8 mouse cellular contexts compared by ENCODE assay signal in the genomic region with DNA sequence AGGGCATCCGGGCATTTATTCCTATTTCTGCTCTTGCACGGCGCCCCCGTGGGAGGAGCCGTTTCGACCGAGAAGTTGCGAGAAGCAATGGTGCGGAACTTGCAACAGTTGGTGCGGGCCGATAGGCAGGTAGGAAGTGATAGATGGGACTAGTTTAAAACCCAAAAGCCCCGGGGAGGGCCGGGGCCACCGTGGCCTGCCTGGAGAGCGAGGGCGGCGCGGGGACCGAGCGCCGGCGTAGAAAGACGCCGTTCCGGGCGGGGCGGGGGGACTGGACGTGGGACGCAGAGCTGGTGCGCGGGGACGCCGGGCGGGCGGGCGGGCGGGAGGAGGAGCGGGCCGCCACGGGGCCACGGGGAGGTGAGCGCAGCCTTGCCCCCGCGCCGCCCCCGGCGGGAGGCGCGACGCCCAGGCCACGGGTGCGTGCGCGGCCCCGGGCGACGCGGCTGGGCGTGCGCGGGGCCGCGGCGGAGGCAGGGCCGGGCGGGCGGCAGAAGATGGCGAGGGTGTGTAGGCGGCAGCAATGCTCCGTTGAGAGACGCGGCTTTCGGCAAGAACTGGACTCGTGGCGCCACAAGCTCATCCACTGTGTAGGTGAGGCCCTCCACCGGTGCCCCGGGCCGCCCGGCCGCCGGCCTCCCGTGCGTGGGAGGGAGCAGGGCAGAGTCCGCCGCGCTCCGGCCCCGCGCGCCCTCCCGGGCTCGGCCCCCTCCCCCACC. TPM values are rescaled to one million over a fixed set of nuclear protein-coding genes. Genes with fewer than 3 reads are reported as not detected.
DNase-seq lines count a peak whose midpoint lies in the region; ATAC-seq and TF ChIP-seq lines count a peak whose summit lies in the region.

Gene Lcor (plus strand): TSS at position 448 of the 719 bp plus-strand sequence.

- H3K4me1 ChIP-seq in embryonic fibroblast, embryonic 13.5 days (ENCODE audit: control insufficient read depth, insufficient read depth, low read length): 0 out of 2 replicates have a peak, but pooled peaks cover 2% of the 10 kb centered on the region
- peaks cover 6% of the 10 kb centered on the region; the same call in 1 of the 2 replicates for H3K4me1 ChIP-seq in heart, embryonic 11.5 days (ENCODE audit: control insufficient read depth, insufficient read depth, low read length)
- H3K4me1 ChIP-seq in kidney, embryonic 16.5 days (ENCODE audit: insufficient read depth, low read length): peaks cover 28% of the 10 kb centered on the region
- H3K4me1 ChIP-seq in liver, adult 2 months (ENCODE audit: control insufficient read depth, insufficient read depth, low read length): peaks cover 17% of the 10 kb centered on the region

- peak; percentile 87 for TF ChIP-seq POLR2A in embryonic fibroblast, embryonic 13.5 days (IDR thresholded peaks at IDR 0.05; ENCODE audit: low read depth, low read length)
- TF ChIP-seq POLR2A in liver, adult 2 months (IDR thresholded peaks at IDR 0.05; ENCODE audit: extremely low read depth, insufficient read depth, low read length): peak; percentile 65; the same call in 1 of the 2 replicates
- TF ChIP-seq POLR2A in myocyte (IDR thresholded peaks at IDR 0.05; ENCODE audit: insufficient read length, low read depth): peak; percentile 88

- H3K36me3 ChIP-seq in C2C12 (ENCODE audit: control insufficient read depth, insufficient read depth): peaks cover 6% of the 10 kb centered on the region
- H3K36me3 ChIP-seq in heart, embryonic 11.5 days (ENCODE audit: control insufficient read depth, insufficient read depth, low read length): no peaks in the 10 kb centered on the region
- no peaks in the 10 kb centered on the region for H3K36me3 ChIP-seq in kidney, embryonic 16.5 days (ENCODE audit: insufficient read depth, low read length)
- H3K36me3 ChIP-seq in liver, adult 2 months (ENCODE audit: control insufficient read depth, insufficient read depth, low read length): no peaks in the 10 kb centered on the region
- peaks cover 3% of the 10 kb centered on the region for H3K36me3 ChIP-seq in myocyte (ENCODE audit: control insufficient read depth, insufficient read depth)

- peak; percentile 89 for DNase-seq in brain, adult 2 months (ENCODE audit: low read depth, low spot score)
- DNase-seq in liver, adult 2 months (ENCODE audit: extremely low read depth, low read depth, low spot score): peak; percentile 59
- DNase-seq in spleen, postnatal 4 days (ENCODE audit: low spot score in 2 of 2): peak; percentile 83 to 91

- H3K79me3 ChIP-seq in C2C12 (ENCODE audit: low read depth): peaks cover 40% of the 10 kb centered on the region

- H3K79me2 ChIP-seq in C2C12 (ENCODE audit: control insufficient read depth, insufficient read depth) (peaks cover 44% of the 10 kb centered on the region), myocyte (ENCODE audit: control insufficient read depth, insufficient read depth) (peaks cover 41% of the 10 kb centered on the region)
- peaks cover 19% of the 10 kb centered on the region for H3K79me2 ChIP-seq in liver, adult 2 months (ENCODE audit: control insufficient read depth, insufficient read depth, low read length)

- H3K9ac ChIP-seq in heart, embryonic 11.5 days (ENCODE audit: low read depth, low read length): peak within 1 kb of the TSS; percentile 94
- H3K9ac ChIP-seq in kidney, embryonic 16.5 days (replicated peaks; ENCODE audit: low read length): peak within 1 kb of the TSS; percentile 89
- H3K9ac ChIP-seq in liver, adult 2 months (ENCODE audit: low read depth, low read length): peak within 1 kb of the TSS; percentile 97

- H3K27ac ChIP-seq in embryonic fibroblast, embryonic 13.5 days (ENCODE audit: insufficient read depth, low read length): peak within 1 kb of the TSS; percentile 88
- peak within 1 kb of the TSS; percentile 98 for H3K27ac ChIP-seq in heart, embryonic 11.5 days (ENCODE audit: low read depth, low read length)
- peak within 1 kb of the TSS; percentile 99 for H3K27ac ChIP-seq in kidney, embryonic 16.5 days (ENCODE audit: low read length)
- H3K27ac ChIP-seq in liver, adult 2 months (replicated peaks; ENCODE audit: insufficient read depth, low read depth, low read length): peak within 1 kb of the TSS; percentile 97

- H3ac ChIP-seq in C2C12 (ENCODE audit: control insufficient read depth, insufficient read length, low read depth) (peak within 1 kb of the TSS; percentile 95), myocyte (ENCODE audit: control insufficient read depth, insufficient read length) (peak within 1 kb of the TSS; percentile 96)

- under 1% methylated on average over 69 of the region's 92 CpGs for WGBS in heart, embryonic 11.5 days (ENCODE audit: insufficient replicate concordance)
- under 1% methylated on average over 56 of the region's 92 CpGs for WGBS in kidney, embryonic 16.5 days
- WGBS in liver, adult 2 months: 2% methylated on average over 89 of the region's 92 CpGs

- peak within 1 kb of the TSS; percentile 82 for H3K4me3 ChIP-seq in C2C12 (ENCODE audit: insufficient read depth, poor library complexity, severe bottlenecking)
- peak within 1 kb of the TSS; percentile 95 for H3K4me3 ChIP-seq in embryonic fibroblast, embryonic 13.5 days (ENCODE audit: insufficient read depth, low read length)
- peak within 1 kb of the TSS; percentile 88 for H3K4me3 ChIP-seq in heart, embryonic 11.5 days (ENCODE audit: low read depth, low read length)
- H3K4me3 ChIP-seq in kidney, embryonic 16.5 days (ENCODE audit: low read length): peak within 1 kb of the TSS; percentile 92
- peak within 1 kb of the TSS; percentile 98 for H3K4me3 ChIP-seq in liver, adult 2 months (ENCODE audit: insufficient read depth, low read depth, low read length)
- H3K4me3 ChIP-seq in myocyte: peak within 1 kb of the TSS; percentile 77

- H3K27me3 ChIP-seq in C2C12 (ENCODE audit: control insufficient read depth, insufficient read depth, insufficient read length) (no peaks in the 10 kb centered on the region), myocyte (ENCODE audit: control insufficient read depth, insufficient read depth, insufficient read length) (no peaks in the 10 kb centered on the region)
- H3K27me3 ChIP-seq in heart, embryonic 11.5 days (ENCODE audit: control insufficient read depth, insufficient read depth, low read length): no peaks in the 10 kb centered on the region
- H3K27me3 ChIP-seq in kidney, embryonic 16.5 days (ENCODE audit: insufficient read depth, low read length): no peaks in the 10 kb centered on the region
- H3K27me3 ChIP-seq in liver, adult 2 months (ENCODE audit: control insufficient read depth, insufficient read depth, low read length): no peaks in the 10 kb centered on the region

- TF ChIP-seq CTCF in C2C12 (IDR thresholded peaks at IDR 0.05; ENCODE audit: control insufficient read depth, insufficient read depth, insufficient read length): no peak
- no peak for TF ChIP-seq CTCF in embryonic fibroblast, embryonic 13.5 days (IDR thresholded peaks at IDR 0.05; ENCODE audit: borderline replicate concordance, insufficient read depth, low read length)
- TF ChIP-seq CTCF in liver, adult 2 months (IDR thresholded peaks at IDR 0.05; ENCODE audit: low read depth, low read length): no peak

- ATAC-seq in heart, embryonic 11.5 days (replicated peaks; ENCODE audit: insufficient number of reproducible peaks, low FRiP score, low TSS enrichment): peak; percentile 90
- ATAC-seq in kidney, embryonic 16.5 days (ENCODE audit: low FRiP score, low TSS enrichment): peak; percentile 95

- H3K9me3 ChIP-seq in heart, embryonic 11.5 days (replicated peaks; ENCODE audit: control insufficient read depth, low read length): no peaks in the 10 kb centered on the region
- no peaks in the 10 kb centered on the region for H3K9me3 ChIP-seq in kidney, embryonic 16.5 days (ENCODE audit: low read length)

- H3K4me2 ChIP-seq in heart, embryonic 11.5 days: peak within 1 kb of the TSS; percentile 70
- H3K4me2 ChIP-seq in kidney, embryonic 16.5 days (replicated peaks; ENCODE audit: low read depth, low read length): peak within 1 kb of the TSS; percentile 68
- H3K4me2 ChIP-seq in myocyte (ENCODE audit: low read depth): peak within 1 kb of the TSS; percentile 88

TF ChIP-seq in C2C12, 6 proteins besides CTCF, POLR2A, EP300 and RAD21:
- TF ChIP-seq FOSL1 (IDR thresholded peaks at IDR 0.05; ENCODE audit: insufficient read depth, low read length, poor library complexity, severe bottlenecking) (no peak), USF1 (IDR thresholded peaks at IDR 0.05; ENCODE audit: low read depth) (no peak), MAX (IDR thresholded peaks at IDR 0.05) (no peak), CEBPB (IDR thresholded peaks at IDR 0.05; ENCODE audit: low read depth) (no peak), MYOD1 (IDR thresholded peaks at IDR 0.05; ENCODE audit: control insufficient read depth, insufficient read length, low read depth) (no peak), MYOG (IDR thresholded peaks at IDR 0.05; ENCODE audit: control insufficient read depth, extremely low read depth, insufficient read length) (no peak)
TF ChIP-seq in C2C12: peak in this region for 0.

TF ChIP-seq in myocyte, 11 proteins besides CTCF, POLR2A, EP300 and RAD21:
- TF ChIP-seq E2F4 (IDR thresholded peaks at IDR 0.05; ENCODE audit: insufficient read depth): no peak
- TF ChIP-seq TCF12 (IDR thresholded peaks at IDR 0.05; ENCODE audit: insufficient read depth, poor library complexity, severe bottlenecking): no peak
- TF ChIP-seq USF1 (IDR thresholded peaks at IDR 0.05; ENCODE audit: low read depth): no peak
- TF ChIP-seq SRF (IDR thresholded peaks at IDR 0.05; ENCODE audit: control insufficient read depth, insufficient read length, low read depth): no peak
- TF ChIP-seq POLR2AphosphoS2 (IDR thresholded peaks at IDR 0.05; ENCODE audit: insufficient read length, low read depth): peak; percentile 93
- TF ChIP-seq MYOD1 (IDR thresholded peaks at IDR 0.05; ENCODE audit: control insufficient read depth in 1 of 3, insufficient read length in 2 of 3, low read depth in 2 of 3): no peak
- TF ChIP-seq MYOG (IDR thresholded peaks at IDR 0.05; ENCODE audit: control insufficient read depth in 1 of 3, insufficient read depth in 1 of 3, insufficient read length in 2 of 3, low read depth in 2 of 3): no peak

RNA-seq across cellular contexts. Expression of gene Lcor, which starts in this region (rescaled TPM):
- polyA plus RNA-seq in C2C12 (2012; fragmentation: generic; extraction: Trizol) (1.2 TPM), myocyte (2012; fragmentation: generic; extraction: Trizol) (1.1 TPM)
- 8.0 and 8.4 TPM in 2 replicates for polyA plus RNA-seq in embryonic fibroblast, embryonic 13.5 days (2011; ENCODE audit: insufficient read length, low read depth, missing spikeins)
- 13.1 and 16.3 TPM in 2 replicates for polyA plus RNA-seq in heart, embryonic 11.5 days (2014; fragmentation: Nextera tagmentation; extraction: Ambion mirVana)
- polyA plus RNA-seq in kidney, embryonic 16.5 days (2015; fragmentation: Nextera tagmentation; extraction: Ambion mirVana): 13.4 and 16.4 TPM in 2 replicates
- total RNA-seq in liver, adult 2 months (2014; rRNA removed): 17.1 and 18.1 TPM in 2 replicates
- polyA plus RNA-seq in liver, adult 2 months (2012; rRNA removed): 2.3 and 2.6 TPM in 2 replicates

Comparison
In these comparisons a context has a peak if more than half of its experiments do, and no peak if none do; other contexts are left out.
1. Peak in every context shown above with its lines: DNase-seq, ATAC-seq, H3K4me3 ChIP-seq and H3K27ac ChIP-seq.